Mouse (Mus musculus) forebrain, embryonic 16.5 days (tissue): ENCODE results near the gene Hdac2. TPM values are rescaled to one million over a fixed set of nuclear protein-coding genes. Genes with fewer than 3 reads are reported as not detected.

Source experiments
- ATAC-seq: fragments of 200-750 bp; cut with Nextera tagmentation; 2 replicates; pipeline ENCODE4 v1.8.0; 2017; ENCODE audit warnings: mild to moderate bottlenecking, moderate library complexity
- H3K27ac ChIP-seq: fragments of 300-500 bp; sonication (generic); 2 replicates; pipeline ENCODE4 v1.5.1; 2014; ENCODE audit warnings: low read length, control low read depth
- H3K27me3 ChIP-seq: fragments of 300-500 bp; sonication (generic); replicated peaks from 2 replicates; pipeline ENCODE4 v1.6.1; 2014; ENCODE audit warnings: low read length; ENCODE audit not compliant: control insufficient read depth, insufficient read depth
- H3K36me3 ChIP-seq: fragments of 300-500 bp; sonication (generic); 2 replicates; pipeline ENCODE4 v1.6.1; 2014; ENCODE audit not compliant: control insufficient read depth, insufficient read depth
- H3K4me1 ChIP-seq: fragments of 300-500 bp; sonication (generic); replicated peaks from 2 replicates; pipeline ENCODE4 v1.6.1; 2014; ENCODE audit warnings: low read length; ENCODE audit not compliant: control insufficient read depth, insufficient read depth
- H3K4me2 ChIP-seq: fragments of 300-500 bp; sonication (generic); 2 replicates; pipeline ENCODE4 v1.6.1; 2014; ENCODE audit warnings: mild to moderate bottlenecking, low read length, control low read depth
- H3K4me3 ChIP-seq: fragments of 300-500 bp; sonication (generic); replicated peaks from 2 replicates; pipeline ENCODE4 v1.5.1; 2014; ENCODE audit warnings: mild to moderate bottlenecking, low read length, control low read depth
- H3K9ac ChIP-seq: fragments of 300-500 bp; sonication (generic); replicated peaks from 2 replicates; pipeline ENCODE4 v1.6.1; 2014; ENCODE audit warnings: low read depth, low read length, control low read depth
- H3K9me3 ChIP-seq: fragments of 300-500 bp; sonication (generic); 2 replicates; pipeline ENCODE4 v1.6.1; 2016; ENCODE audit warnings: low read length; ENCODE audit not compliant: control insufficient read depth
- WGBS: fragments of 180-500 bp; shearing (Covaris S2); extraction: QIAGEN DNeasy Blood & Tissue Kit; methylation state at CpG from one replicate; pipeline ENCODE4 v1.1.7; 2014; 5-methylcytosine and 5-hydroxymethylcytosine counted together
- polyA plus RNA-seq: library from polyadenylated mRNA; unstranded; fragments of >200 nt; fragmentation: Nextera tagmentation; extraction: Ambion mirVana; gene quantifications from 2 replicates; pipeline ENCODE4 v1.2.1, GENCODE M21; 2015

Hdac2 gene
- polyA plus RNA-seq: 423 and 461 TPM in 2 replicates

GRCm38 (mm10) chr10:36974086-36974675 is at the start of gene Hdac2:
TSS of gene Hdac2 (plus strand) at chr10:36974544.
- Histone ChIP-seq H3K9me3 (no peaks in the 10 kb centered on the region), H3K4me1 (peaks cover 16% of the 10 kb centered on the region), H3K4me3 (peak within 1 kb of the TSS; percentile 98), H3K36me3 (no peaks in the 10 kb centered on the region), H3K4me2 (peak within 1 kb of the TSS; percentile 87), H3K9ac (peak within 1 kb of the TSS; percentile 98), H3K27ac (peak within 1 kb of the TSS; percentile 98), H3K27me3 (no peaks in the 10 kb centered on the region)
- ATAC-seq: peak; percentile 97
- WGBS: 0% methylated on average over 65 of the region's 67 CpGs

DNA sequence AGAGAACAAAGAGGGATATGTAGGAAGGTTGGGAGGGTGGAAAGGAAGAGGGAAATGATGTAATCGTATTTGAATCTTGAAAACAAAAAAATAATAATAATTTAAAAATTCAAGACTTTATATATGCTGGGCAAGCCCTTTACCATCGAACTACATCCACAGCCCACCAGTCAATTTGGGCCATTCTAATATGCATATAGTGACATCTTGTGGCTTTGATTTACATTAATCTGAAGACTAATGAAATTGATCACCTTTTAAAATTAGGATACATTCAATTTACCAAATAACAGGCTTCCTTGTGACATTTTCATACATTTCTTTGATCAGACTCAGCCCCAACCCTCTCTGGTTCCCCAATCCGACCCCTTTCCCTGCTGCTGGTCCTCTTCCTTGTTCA is 46.1 kb upstream of the Hdac2 start:
- no peak overlapping the region for H3K27ac ChIP-seq
- H3K9me3 ChIP-seq: no peaks in the 10 kb centered on the region
- H3K4me2 ChIP-seq: no peak overlapping the region
- WGBS: 73% methylated on average over 3 of the region's 3 CpGs
- H3K36me3 ChIP-seq: no peaks in the 10 kb centered on the region
- no peak for ATAC-seq
- H3K27me3 ChIP-seq: no peaks in the 10 kb centered on the region
- H3K4me3 ChIP-seq: no peak overlapping the region
- H3K4me1 ChIP-seq: no peaks in the 10 kb centered on the region
- no peak overlapping the region for H3K9ac ChIP-seq

GRCm38 (mm10) chr10:36935863-36936262 is 38.5 kb upstream of the Hdac2 start:
- no peak overlapping the region for H3K27ac ChIP-seq
- H3K4me2 ChIP-seq: no peak overlapping the region
- no peaks in the 10 kb centered on the region; the same call in 1 of the 2 replicates for H3K9me3 ChIP-seq
- no peaks in the 10 kb centered on the region for H3K4me1 ChIP-seq
- ATAC-seq: no peak
- 85% methylated on average over 5 of the region's 5 CpGs for WGBS
- H3K4me3 ChIP-seq: no peak overlapping the region
- no peaks in the 10 kb centered on the region for H3K36me3 ChIP-seq
- H3K27me3 ChIP-seq: no peaks in the 10 kb centered on the region
- no peak overlapping the region for H3K9ac ChIP-seq

- Histone ChIP-seq H3K27me3 (no peaks in the 10 kb centered on the region), H3K9me3 (no peaks in the 10 kb centered on the region; the same call in 1 of the 2 replicates), H3K4me3 (no peak overlapping the region), H3K36me3 (no peaks in the 10 kb centered on the region), H3K4me1 (no peaks in the 10 kb centered on the region), H3K4me2 (no peak overlapping the region), H3K9ac (no peak overlapping the region), H3K27ac (no peak overlapping the region)
- 64% methylated on average over 2 of the region's 2 CpGs for WGBS
- ATAC-seq: no peak
Measured at GRCm38 (mm10) chr10:36936271-36936670, 38.1 kb upstream of the Hdac2 start.

DNA sequence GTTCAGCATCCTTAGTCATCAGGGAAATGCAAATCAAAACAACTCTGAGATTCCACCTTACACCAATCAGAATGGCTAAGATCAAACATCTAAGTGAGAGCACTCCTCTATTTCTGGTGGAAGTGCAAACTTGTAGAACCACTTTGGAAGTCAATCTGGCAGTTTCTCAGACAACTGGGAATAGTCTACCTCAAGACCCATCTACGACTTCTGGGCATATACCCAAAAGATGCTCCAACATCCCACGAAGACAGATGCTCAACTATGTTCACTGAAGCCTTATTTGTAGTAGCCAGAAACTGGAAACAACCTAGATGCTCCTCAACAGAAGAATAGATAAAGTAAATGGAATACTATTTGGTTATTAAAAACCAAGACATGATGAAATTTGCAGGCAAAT is 22.6 kb upstream of the Hdac2 start:
- H3K27me3 ChIP-seq: no peaks in the 10 kb centered on the region
- no peak for ATAC-seq
- H3K36me3 ChIP-seq: no peaks in the 10 kb centered on the region
- no peak overlapping the region for H3K4me2 ChIP-seq
- H3K4me1 ChIP-seq: no peaks in the 10 kb centered on the region
- H3K9me3 ChIP-seq: no peaks in the 10 kb centered on the region
- H3K9ac ChIP-seq: no peak overlapping the region
- no peak overlapping the region for H3K27ac ChIP-seq
- H3K4me3 ChIP-seq: no peak overlapping the region
- WGBS: 77% methylated on average over 2 of the region's 2 CpGs

DNA sequence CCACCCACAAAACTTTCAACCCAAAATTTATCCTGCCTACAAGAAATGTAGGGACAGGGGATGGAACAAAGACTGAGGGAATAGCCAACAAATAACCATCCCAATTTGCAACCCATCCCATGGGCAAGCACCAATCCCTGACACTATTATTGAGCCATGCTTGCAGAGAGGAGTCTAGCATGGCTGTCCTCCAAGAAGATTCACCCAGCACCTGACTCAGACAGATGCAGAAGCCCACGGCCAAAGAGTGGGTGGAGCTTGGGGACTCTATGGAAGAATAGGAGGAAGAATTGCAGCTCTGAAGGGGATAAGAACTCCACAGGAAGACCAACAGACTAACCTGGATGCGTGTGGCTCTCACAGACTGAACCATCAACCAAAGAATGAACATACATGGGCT is 21.7 kb upstream of the Hdac2 start:
- no peak overlapping the region for H3K27ac ChIP-seq
- no peak for ATAC-seq
- no peak overlapping the region for H3K4me3 ChIP-seq
- no peaks in the 10 kb centered on the region for H3K4me1 ChIP-seq
- H3K4me2 ChIP-seq: no peak overlapping the region
- 73% methylated on average over 2 of the region's 2 CpGs for WGBS
- H3K27me3 ChIP-seq: no peaks in the 10 kb centered on the region
- H3K9me3 ChIP-seq: no peaks in the 10 kb centered on the region
- no peak overlapping the region for H3K9ac ChIP-seq
- H3K36me3 ChIP-seq: no peaks in the 10 kb centered on the region

DNA sequence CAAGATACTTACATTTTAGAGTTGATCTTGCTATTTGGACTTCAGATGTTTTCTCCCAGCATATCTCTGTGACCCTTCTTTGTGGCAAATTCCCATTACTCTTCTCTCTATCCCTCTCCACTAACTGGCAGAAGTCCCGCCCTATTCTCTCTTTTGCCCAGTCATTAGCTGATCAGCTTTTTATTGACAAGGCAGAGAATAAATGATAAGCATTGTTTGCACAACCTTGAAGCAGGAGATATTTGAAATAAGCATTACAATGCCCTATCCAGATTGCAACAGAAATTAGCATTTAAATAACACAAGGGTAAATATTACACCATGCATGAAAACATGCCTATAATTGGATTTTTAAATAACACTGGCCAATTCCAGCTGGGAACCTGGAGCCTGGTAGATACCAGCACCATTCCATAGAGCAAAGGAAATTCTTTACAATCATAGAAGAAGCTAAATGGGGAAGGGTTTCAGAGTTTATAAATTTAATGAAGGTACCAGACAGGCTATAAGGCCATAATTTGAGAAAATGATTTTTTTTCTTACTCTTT is 14.7 kb upstream of the Hdac2 start:
- Histone ChIP-seq H3K27me3 (no peaks in the 10 kb centered on the region), H3K9ac (no peak overlapping the region), H3K4me2 (no peak overlapping the region), H3K27ac (no peak overlapping the region), H3K36me3 (no peaks in the 10 kb centered on the region), H3K9me3 (no peaks in the 10 kb centered on the region), H3K4me1 (no peaks in the 10 kb centered on the region), H3K4me3 (no peak overlapping the region)
- no peak for ATAC-seq
- whole genome bisulfite sequencing: 79% methylated on average over 1 of the region's 1 CpGs

GRCm38 (mm10) chr10:36964406-36964805 is 9.9 kb upstream of the Hdac2 start:
- Histone ChIP-seq H3K27ac (no peak overlapping the region), H3K4me2 (no peak overlapping the region), H3K4me1 (no peaks in the 10 kb centered on the region), H3K27me3 (no peaks in the 10 kb centered on the region), H3K9ac (no peak overlapping the region), H3K9me3 (no peaks in the 10 kb centered on the region), H3K36me3 (no peaks in the 10 kb centered on the region), H3K4me3 (no peak overlapping the region)
- no peak for ATAC-seq
- WGBS: 79% methylated on average over 2 of the region's 2 CpGs

DNA sequence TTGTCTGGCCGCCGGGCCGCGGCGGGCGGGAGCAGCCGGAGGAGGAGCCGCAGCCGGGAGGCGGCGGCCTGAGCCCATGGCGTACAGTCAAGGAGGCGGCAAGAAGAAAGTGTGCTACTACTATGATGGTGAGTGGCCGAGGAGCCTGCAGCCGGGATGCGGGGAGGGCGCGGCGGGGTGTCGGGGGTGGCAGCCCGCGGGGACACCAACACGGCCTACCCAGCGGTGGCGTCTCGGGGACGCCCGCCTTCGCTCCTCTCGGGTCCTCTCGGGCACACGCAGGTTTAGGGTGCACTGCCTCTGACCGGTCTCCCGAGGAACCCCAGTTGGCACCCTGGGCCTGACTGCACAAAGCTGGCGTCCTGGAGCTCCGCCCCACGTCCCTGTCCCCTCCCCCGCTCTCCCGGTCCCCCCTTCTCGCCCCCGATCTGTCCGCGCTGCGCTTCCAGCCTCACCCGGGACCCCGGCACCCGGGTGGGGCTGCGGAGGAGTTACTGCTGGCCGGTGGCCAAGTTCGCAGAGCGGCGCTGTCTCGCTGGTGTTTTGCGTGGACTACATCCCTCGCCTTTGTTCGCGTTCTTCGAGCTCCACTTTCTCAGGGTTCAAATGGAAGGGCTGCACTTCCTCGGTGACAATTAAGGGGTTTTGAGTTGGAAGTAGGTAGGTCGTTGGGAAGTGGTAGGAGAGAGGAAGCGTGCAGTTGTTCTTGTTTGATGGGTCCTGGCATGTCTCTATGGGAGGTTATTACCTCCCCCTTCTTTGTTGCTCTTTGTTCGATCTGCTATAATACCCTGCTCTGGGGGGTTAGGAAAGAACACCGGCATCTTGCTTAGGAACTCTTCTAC is 554 bp downstream of the Hdac2 start:
- peak; percentile 74 for ATAC-seq
- Histone ChIP-seq H3K4me3 (peak overlapping the region; percentile 98), H3K9ac (peak overlapping the region; percentile 98), H3K4me2 (peak overlapping the region; percentile 69), H3K4me1 (peaks cover 16% of the 10 kb centered on the region), H3K27ac (peak overlapping the region; percentile 98), H3K9me3 (no peaks in the 10 kb centered on the region), H3K36me3 (no peaks in the 10 kb centered on the region), H3K27me3 (no peaks in the 10 kb centered on the region)
- under 1% methylated on average over 36 of the region's 63 CpGs for WGBS
